9 mouse cellular contexts compared by ENCODE assay signal in genomic region chr6:101271378-101272135, GRCm38 (mm10).
DNase-seq lines count a peak whose midpoint lies in the region; ATAC-seq and TF ChIP-seq lines count a peak whose summit lies in the region.
"Had no signal": no experiment of that assay in that cellular context is flagged by ENCODE, and none has a peak within 500 bp of the region (broad histone marks: within the 10 kb centered on the region; RNA-seq: fewer than 3 reads in every experiment).

No protein-coding gene starts in this region.

- DNase-seq in heart, adult 2 months = no peak
- DNase-seq in heart, adult 18-20 months = no peak
- DNase-seq in c-Kit-positive CD71-positive TER-119-positive erythroid progenitor cells, embryonic 14.5 days (ENCODE audit: low spot score) = peak; percentile 70
- DNase-seq in midbrain, embryonic 10.5 days (ENCODE audit: low spot score) = no peak
- DNase-seq in adrenal gland, postnatal 4 days (ENCODE audit: low spot score in 2 of 2) = no peak

- no peak overlapping the region for H3K27ac ChIP-seq in heart, adult 2 months
- 0 out of 2 replicates have a peak overlapping the region, but pooled peaks have one; percentile 9 for H3K27ac ChIP-seq in kidney, embryonic 16.5 days (ENCODE audit: low read length)
- H3K27ac ChIP-seq in forebrain, embryonic 15.5 days (replicated peaks) = no peak overlapping the region
- no peak overlapping the region for H3K27ac ChIP-seq in midbrain, embryonic 10.5 days (replicated peaks)
- H3K27ac ChIP-seq: hindbrain, embryonic 15.5 days had no signal

- 46% methylated on average over 15 of the region's 15 CpGs for WGBS in heart, adult 2 months
- WGBS in kidney, embryonic 16.5 days = 23% methylated on average over 15 of the region's 15 CpGs
- WGBS in forebrain, embryonic 15.5 days = 34% methylated on average over 15 of the region's 15 CpGs
- WGBS in midbrain, embryonic 10.5 days = 33% methylated on average over 15 of the region's 15 CpGs

- ATAC-seq in kidney, embryonic 16.5 days (ENCODE audit: low FRiP score, low TSS enrichment) = peak; percentile 84
- peak; percentile 76 for ATAC-seq in megakaryocyte progenitor cell, adult 5-6 weeks (replicated peaks; ENCODE audit: poor library complexity)
- ATAC-seq in forebrain, embryonic 15.5 days (replicated peaks) = no peak

- no peaks in the 10 kb centered on the region for H3K79me2 ChIP-seq in heart, adult 2 months (replicated peaks; ENCODE audit: control insufficient read depth, insufficient read depth, low read length)

- TF ChIP-seq POLR2A in heart, adult 2 months (IDR thresholded peaks at IDR 0.05; ENCODE audit: insufficient read depth, low read depth, low read length) = no peak

- intact Hi-C loops in heart, adult 2 months (cut with DNase I) = loop anchor here (2.0 to 5.0 kb wide), 2 partner anchors 56 to 105 kb away; partner anchors contain the start of gene Pdzrn3

- peaks cover 6% of the 10 kb centered on the region for H3K4me1 ChIP-seq in heart, adult 2 months (ENCODE audit: control insufficient read depth, insufficient read depth, low read length)
- peaks cover 43% of the 10 kb centered on the region for H3K4me1 ChIP-seq in kidney, embryonic 16.5 days (ENCODE audit: insufficient read depth, low read length)
- peaks cover 12% of the 10 kb centered on the region; the same call in 1 of the 2 replicates for H3K4me1 ChIP-seq in forebrain, embryonic 15.5 days
- H3K4me1 ChIP-seq in midbrain, embryonic 10.5 days = peaks cover 59% of the 10 kb centered on the region

- H3K9me3 ChIP-seq in kidney, embryonic 16.5 days (ENCODE audit: low read length) = no peaks in the 10 kb centered on the region
- no peaks in the 10 kb centered on the region for H3K9me3 ChIP-seq in forebrain, embryonic 15.5 days
- no peaks in the 10 kb centered on the region for H3K9me3 ChIP-seq in midbrain, embryonic 10.5 days (replicated peaks)
- H3K9me3 ChIP-seq: hindbrain, embryonic 15.5 days had no signal

- no peak for TF ChIP-seq EP300 in heart, adult 2 months (IDR thresholded peaks at IDR 0.05; ENCODE audit: insufficient read depth, low read depth, low read length)

- H3K36me3 ChIP-seq in heart, adult 2 months (ENCODE audit: control insufficient read depth, insufficient read depth, low read length) = no peaks in the 10 kb centered on the region
- no peaks in the 10 kb centered on the region for H3K36me3 ChIP-seq in kidney, embryonic 16.5 days (ENCODE audit: insufficient read depth, low read length)
- no peaks in the 10 kb centered on the region for H3K36me3 ChIP-seq in forebrain, embryonic 15.5 days
- no peaks in the 10 kb centered on the region for H3K36me3 ChIP-seq in midbrain, embryonic 10.5 days
- H3K36me3 ChIP-seq: hindbrain, embryonic 15.5 days had no signal

- H3K9ac ChIP-seq in heart, adult 2 months (ENCODE audit: low read depth, low read length) = no peak overlapping the region
- H3K9ac ChIP-seq in kidney, embryonic 16.5 days (replicated peaks; ENCODE audit: low read length) = no peak overlapping the region
- no peak overlapping the region for H3K9ac ChIP-seq in forebrain, embryonic 15.5 days (replicated peaks)
- H3K9ac ChIP-seq: hindbrain, embryonic 15.5 days had no signal

- TF ChIP-seq CTCF in heart, adult 2 months (IDR thresholded peaks at IDR 0.05) = no peak

- 0 out of 2 replicates have a peak overlapping the region, but pooled peaks have one; percentile 6 for H3K4me3 ChIP-seq in heart, adult 2 months
- H3K4me3 ChIP-seq in kidney, embryonic 16.5 days (ENCODE audit: low read length) = 0 out of 2 replicates have a peak overlapping the region, but pooled peaks have one; percentile 3
- no peak overlapping the region for H3K4me3 ChIP-seq in forebrain, embryonic 15.5 days
- H3K4me3 ChIP-seq in midbrain, embryonic 10.5 days = no peak overlapping the region
- H3K4me3 ChIP-seq: hindbrain, embryonic 15.5 days had no signal

- no peaks in the 10 kb centered on the region for H3K27me3 ChIP-seq in heart, adult 2 months (ENCODE audit: control insufficient read depth, insufficient read depth, low read length)
- H3K27me3 ChIP-seq in kidney, embryonic 16.5 days (ENCODE audit: insufficient read depth, low read length) = no peaks in the 10 kb centered on the region
- H3K27me3 ChIP-seq in forebrain, embryonic 15.5 days = peaks cover 6% of the 10 kb centered on the region; the same call in 1 of the 2 replicates
- peaks cover 66% of the 10 kb centered on the region for H3K27me3 ChIP-seq in midbrain, embryonic 10.5 days (ENCODE audit: low read depth, poor library complexity, severe bottlenecking)

- H3K4me2 ChIP-seq in kidney, embryonic 16.5 days (replicated peaks; ENCODE audit: low read depth, low read length) = peak overlapping the region; percentile 19
- no peak overlapping the region for H3K4me2 ChIP-seq in forebrain, embryonic 15.5 days (replicated peaks)
- H3K4me2 ChIP-seq: hindbrain, embryonic 15.5 days had no signal

Comparison
In these comparisons a context has a peak if more than half of its experiments do, and no peak if none do; other contexts are left out.
1. H3K4me3 ChIP-seq: peak in heart, adult 2 months (single experiment) and kidney, embryonic 16.5 days (single experiment); none in forebrain, embryonic 15.5 days (single experiment) and midbrain, embryonic 10.5 days (single experiment).